Mouse (Mus musculus): ENCODE results near the gene Kpna6.
"Not testable (repeated sequence)": the region's sequence is repeated elsewhere in the genome, so short reads cannot be mapped to it uniquely, and the experiment has no call there.

Gene Kpna6

GRCm38 (mm10) chr4:129672083-129672877 is at the start of gene Kpna6:
TSS of gene Kpna6 (minus strand) at chr4:129672767.
- peak; percentile 92 to 95 for DNase-seq

DNA sequence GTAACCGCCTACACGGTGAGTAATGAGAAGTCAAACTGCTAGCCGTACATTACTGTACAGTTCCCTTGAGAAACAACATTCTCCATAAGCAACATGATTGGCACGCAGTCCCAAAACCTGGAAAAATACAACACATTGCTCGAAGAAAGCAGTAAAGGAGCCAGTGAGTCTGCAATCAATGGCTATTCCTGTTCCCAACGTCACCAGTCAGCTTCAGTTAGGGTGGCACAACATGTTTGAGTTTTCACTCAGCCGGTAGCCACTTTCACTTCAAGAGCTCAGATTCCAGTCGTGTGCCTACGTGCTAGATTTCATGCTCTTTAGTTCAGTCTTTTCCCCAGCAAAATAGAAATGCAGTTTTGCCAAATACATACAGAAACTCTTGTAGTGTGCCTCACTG is 43.7 kb upstream of the Kpna6 start:
- DNase-seq: no peak

DNA sequence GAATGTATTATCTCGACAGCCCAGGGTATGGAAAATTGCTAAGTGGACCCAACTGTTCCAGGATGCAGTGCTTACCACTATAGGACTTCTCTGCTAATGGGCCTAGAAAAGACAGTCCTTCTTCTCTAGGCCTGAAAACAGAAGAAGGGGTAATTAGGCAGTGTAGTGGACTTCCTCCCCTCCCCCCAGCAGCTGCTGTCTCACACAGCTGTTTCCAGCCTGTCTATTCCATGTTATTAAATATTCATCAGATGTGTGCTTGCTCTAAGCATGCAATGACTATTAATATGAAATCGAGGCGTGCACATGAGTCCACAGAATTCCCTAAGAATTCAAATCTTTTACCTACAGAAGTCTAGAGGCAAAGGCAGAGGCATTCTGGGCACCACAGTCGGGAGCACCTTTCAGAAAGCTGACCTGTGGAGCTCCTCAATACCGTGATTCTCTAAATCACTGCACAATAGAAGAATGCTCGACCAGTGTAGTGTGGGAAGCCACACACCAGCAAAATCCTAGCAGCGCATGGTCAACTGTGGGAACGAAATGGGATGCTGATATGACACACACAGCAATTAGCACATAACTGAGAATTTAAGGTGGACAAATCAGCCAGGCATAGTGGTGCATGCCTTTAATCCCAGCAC is 37.0 kb upstream of the Kpna6 start:
- DNase-seq: no peak

GRCm38 (mm10) chr4:129706750-129707149 is 34.2 kb upstream of the Kpna6 start:
- DNase-seq: no peak

- peak; percentile 28 to 54 for DNase-seq
Observed at GRCm38 (mm10) chr4:129702454-129702853, 29.9 kb upstream of the Kpna6 start.

GRCm38 (mm10) chr4:129701503-129702377 is 29.2 kb upstream of the Kpna6 start:
- DNase-seq: peak; percentile 80 to 96

DNA sequence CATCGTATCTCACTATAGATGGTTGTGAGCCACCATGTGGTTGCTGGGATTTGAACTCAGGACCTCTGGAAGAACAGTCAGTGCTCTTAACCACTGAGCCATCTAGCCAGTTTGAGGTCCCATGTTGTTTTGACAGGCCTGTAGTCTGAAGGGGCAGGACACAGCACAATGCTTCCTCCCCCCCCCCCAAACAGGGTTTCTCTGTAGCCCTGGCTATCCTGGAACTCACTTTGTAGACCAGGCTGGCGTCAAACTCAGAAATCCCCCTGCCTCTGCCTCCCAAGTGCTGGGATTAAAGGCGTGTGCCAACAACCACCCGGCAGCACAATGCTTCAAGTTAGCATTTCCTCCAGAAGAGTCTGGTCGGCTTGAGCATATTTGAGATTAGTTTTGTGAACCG is 28.1 kb upstream of the Kpna6 start:
- DNase-seq: not testable (repeated sequence)

- no peak for DNase-seq
Observed at GRCm38 (mm10) chr4:129700216-129700615, 27.6 kb upstream of the Kpna6 start.

- peak in 1 of 2 experiments; percentile 7 for DNase-seq
Observed at GRCm38 (mm10) chr4:129697191-129697590, 24.6 kb upstream of the Kpna6 start.

GRCm38 (mm10) chr4:129696158-129696985 is 23.8 kb upstream of the Kpna6 start, which contains the start of gene Tmem39b:
TSS of gene Tmem39b (minus strand) at chr4:129696838.
- peak; percentile 93 to 97 for DNase-seq

- DNase-seq: no peak
Observed at GRCm38 (mm10) chr4:129695815-129696157, 23.2 kb upstream of the Kpna6 start.

- DNase-seq: peak; percentile 38 to 67
Observed at GRCm38 (mm10) chr4:129684531-129684930, 12.0 kb upstream of the Kpna6 start.

GRCm38 (mm10) chr4:129683901-129684493 is 11.4 kb upstream of the Kpna6 start:
- peak; percentile 74 to 90 for DNase-seq

- no peak for DNase-seq
Observed at GRCm38 (mm10) chr4:129681837-129682236, 9.3 kb upstream of the Kpna6 start.

DNA sequence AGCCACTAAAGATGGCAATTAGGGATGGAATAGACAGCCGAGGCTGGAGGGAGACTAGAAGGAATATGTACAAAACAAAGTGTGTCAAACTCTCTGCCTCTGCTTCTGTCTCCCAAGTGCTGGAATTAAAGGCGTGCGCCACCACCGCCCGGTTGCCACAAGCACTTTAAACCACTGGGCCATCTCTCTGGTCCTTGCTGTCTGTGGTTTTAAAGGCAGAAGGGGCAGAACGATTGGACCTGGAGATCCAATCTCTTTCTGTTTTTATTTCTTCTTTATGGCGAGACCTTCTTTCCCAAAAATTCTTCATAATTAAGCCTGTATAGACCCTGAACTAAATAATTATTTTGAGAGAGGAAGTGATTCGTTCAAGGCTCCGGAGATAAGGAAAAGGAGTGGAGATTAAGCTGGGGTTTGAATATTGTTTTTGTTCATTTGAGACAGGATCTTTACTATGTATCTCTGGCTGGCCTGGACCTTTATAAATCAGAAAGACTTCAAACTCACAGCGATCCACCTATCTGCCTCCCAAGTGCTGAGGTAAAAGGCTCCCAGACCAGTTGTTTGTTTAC is 397 bp upstream of the Kpna6 start:
- no peak for DNase-seq

DNA sequence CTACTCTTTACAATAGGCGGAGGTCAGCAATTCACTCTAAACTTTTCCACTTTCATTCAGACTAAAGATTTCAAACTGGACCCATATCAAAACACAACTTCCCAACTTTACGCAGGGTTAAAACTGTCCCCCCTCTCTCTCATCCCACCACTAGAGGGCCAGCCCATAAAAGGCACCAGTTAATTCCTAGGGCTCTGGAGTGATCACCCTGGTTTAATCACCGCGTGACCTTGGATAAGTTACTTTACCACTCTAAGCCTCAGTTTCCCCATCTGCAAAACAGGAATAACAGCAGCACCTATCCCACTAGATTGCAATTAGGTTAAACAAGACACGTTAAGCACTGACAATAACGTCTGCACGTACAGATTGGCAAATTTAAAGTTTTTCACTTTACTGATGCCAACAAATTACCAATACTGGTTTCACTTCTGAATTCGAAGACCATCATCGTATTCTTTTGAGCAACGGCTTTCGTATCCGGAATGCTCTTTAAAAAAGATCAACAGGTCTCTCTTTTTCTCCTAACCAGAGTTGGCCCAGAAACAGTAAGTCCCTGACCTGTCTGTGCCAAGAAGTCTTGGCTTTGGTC is 980 bp downstream of the Kpna6 start:
- DNase-seq: peak; percentile 72 to 77

- DNase-seq: no peak
Observed at GRCm38 (mm10) chr4:129662255-129662813, 10.2 kb downstream of the Kpna6 start.

GRCm38 (mm10) chr4:129661584-129661983 is 11.0 kb downstream of the Kpna6 start:
- DNase-seq: no peak

DNA sequence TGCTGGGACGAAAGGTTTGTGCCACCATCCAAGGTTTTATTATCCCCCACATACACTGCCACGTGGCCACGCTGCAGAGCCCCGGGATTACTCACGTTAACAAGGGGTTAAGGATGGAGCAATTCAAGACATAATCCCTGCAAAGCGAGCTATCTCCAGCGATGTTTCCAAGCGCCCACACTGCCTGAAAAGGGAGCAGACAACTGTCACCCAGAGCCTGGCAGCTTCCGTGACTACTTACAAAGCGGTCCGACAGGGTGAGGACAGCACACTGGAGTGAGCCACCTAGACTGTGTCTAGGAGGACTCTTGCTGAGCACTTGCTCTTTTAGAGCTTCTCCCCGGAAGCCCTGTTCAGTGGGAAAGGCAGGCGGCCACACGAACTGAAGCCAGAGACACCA is 17.8 kb downstream of the Kpna6 start:
- DNase-seq: no peak

DNA sequence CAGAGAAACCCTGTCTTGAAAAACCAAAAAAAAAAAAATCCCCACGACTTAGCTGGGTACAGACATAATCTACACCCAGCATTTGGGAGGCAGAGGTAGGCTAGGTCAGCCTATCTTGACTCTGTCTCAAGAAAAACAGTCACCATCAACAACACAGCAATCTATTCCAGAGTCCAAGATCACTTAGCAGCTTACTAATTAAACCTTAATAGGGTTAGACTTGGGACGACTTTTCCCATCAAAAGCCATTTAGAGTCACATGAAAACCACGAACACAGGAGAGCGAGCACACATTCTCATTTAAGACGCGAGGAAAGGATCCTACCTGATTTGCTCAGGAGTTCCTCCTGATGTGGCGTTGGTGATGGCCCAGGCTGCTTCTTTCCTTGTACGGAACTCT is 22.2 kb downstream of the Kpna6 start:
- no peak for DNase-seq

DNA sequence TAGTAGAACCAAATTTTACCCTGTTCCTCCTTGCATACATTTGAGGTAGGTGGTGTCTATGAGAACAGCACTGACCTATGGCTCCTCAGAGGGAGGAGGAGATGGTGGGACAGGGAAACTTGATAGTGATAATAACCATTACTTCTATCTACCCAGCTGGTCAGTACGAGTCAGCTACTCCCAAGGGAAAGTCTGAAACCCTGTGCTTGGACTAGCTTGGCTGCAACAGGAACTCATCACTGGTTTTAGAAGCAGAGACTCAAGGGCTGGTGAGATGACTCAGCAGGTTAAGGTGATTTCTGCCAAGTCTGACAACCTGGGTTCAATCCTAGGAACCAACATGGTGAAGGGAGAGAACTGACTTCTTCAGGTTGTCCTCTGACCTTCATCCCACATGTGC is 23.9 kb downstream of the Kpna6 start:
- DNase-seq: no peak

Measured in kidney, postnatal 25 days (tissue).